Comparison of ENCODE assay signal across 28 mouse cellular contexts in the genomic region with DNA sequence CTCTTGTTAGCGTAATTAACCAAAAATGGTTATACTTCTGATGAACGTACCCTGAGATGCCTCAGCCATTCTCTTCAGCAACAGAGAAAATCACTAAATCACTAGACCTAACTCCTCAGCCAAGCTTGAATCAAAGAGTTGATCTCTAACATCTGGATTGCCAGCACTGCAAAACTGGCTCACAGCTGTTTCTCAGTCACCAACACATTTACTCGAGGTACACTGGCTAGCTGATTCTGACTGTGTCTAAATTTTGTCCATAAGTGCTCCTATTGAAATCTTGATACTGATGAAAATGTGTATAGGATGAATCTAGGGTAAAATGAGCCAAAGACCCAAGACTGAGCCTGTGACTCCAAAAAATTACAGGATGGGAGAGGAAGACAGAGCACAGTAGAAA.
"Had no signal": no experiment of that assay in that cellular context is flagged by ENCODE, and none has a peak within 500 bp of the region (broad histone marks: within the 10 kb centered on the region; RNA-seq: fewer than 3 reads in every experiment).

No protein-coding gene starts in this region.

- H3K4me3 ChIP-seq: gastrocnemius, adult 2 months; heart, adult 2 months; heart, embryonic 13.5 days; heart, embryonic 15.5 days; hindbrain, embryonic 10.5 days; hindbrain, embryonic 12.5 days; intestine, embryonic 15.5 days; layer of hippocampus, adult 2 months; left cerebral cortex, adult 2 months; limb, embryonic 10.5 days; limb, embryonic 12.5 days had no signal

- H3K9ac ChIP-seq: heart, embryonic 13.5 days; heart, embryonic 15.5 days; hindbrain, embryonic 12.5 days; hindbrain, embryonic 14.5 days; intestine, embryonic 15.5 days; limb, embryonic 12.5 days had no signal

- H3K27me3 ChIP-seq: heart, embryonic 13.5 days; heart, embryonic 15.5 days; hindbrain, embryonic 12.5 days; intestine, embryonic 15.5 days; limb, embryonic 12.5 days had no signal

- H3K9me3 ChIP-seq: heart, embryonic 13.5 days; heart, embryonic 15.5 days; hindbrain, embryonic 10.5 days; hindbrain, embryonic 12.5 days; intestine, embryonic 15.5 days; limb, embryonic 10.5 days; limb, embryonic 12.5 days had no signal

- H3K4me2 ChIP-seq: heart, embryonic 11.5 days; heart, embryonic 13.5 days; heart, embryonic 15.5 days; hindbrain, embryonic 12.5 days; hindbrain, embryonic 14.5 days; intestine, embryonic 15.5 days; limb, embryonic 12.5 days had no signal

- ATAC-seq: forebrain, embryonic 16.5 days; hindbrain, embryonic 16.5 days; inflammation-experienced regulatory T-cells, adult 6 months; intestine, embryonic 15.5 days; intestine, postnatal 0 days had no signal

- H3K36me3 ChIP-seq: heart, embryonic 13.5 days; heart, embryonic 15.5 days; hindbrain, embryonic 10.5 days; hindbrain, embryonic 12.5 days; intestine, embryonic 15.5 days; limb, embryonic 10.5 days; limb, embryonic 12.5 days had no signal

- H3K27ac ChIP-seq: gastrocnemius, adult 2 months; heart, adult 2 months; heart, embryonic 13.5 days; heart, embryonic 15.5 days; hindbrain, embryonic 10.5 days; hindbrain, embryonic 12.5 days; hindbrain, embryonic 14.5 days; intestine, embryonic 15.5 days; kidney, postnatal 0 days; layer of hippocampus, adult 2 months; left cerebral cortex, adult 2 months; limb, embryonic 10.5 days; limb, embryonic 12.5 days had no signal

- H3K4me1 ChIP-seq: hindbrain, embryonic 10.5 days; hindbrain, embryonic 12.5 days; intestine, embryonic 15.5 days; limb, embryonic 10.5 days; limb, embryonic 12.5 days had no signal

- DNase-seq: gastrocnemius, adult 2 months; gastrocnemius, postnatal 10 days; gastrocnemius, postnatal 36 days; heart, adult 11 months; heart, adult 2 months; heart, postnatal 14 days; heart, postnatal 4 days; kidney, adult 18-20 months; kidney, adult 8-10 months; kidney, postnatal 25 days; kidney, postnatal 4 days; liver had no signal
